8 mouse cellular contexts compared by ENCODE assay signal in genomic region chr16:76373671-76374091, GRCm38 (mm10). TPM values are rescaled to one million over a fixed set of nuclear protein-coding genes. Genes with fewer than 3 reads are reported as not detected.
DNase-seq lines count a peak whose midpoint lies in the region; ATAC-seq and TF ChIP-seq lines count a peak whose summit lies in the region.

Gene Nrip1, minus strand, starts transcription at chr16:76373827.

- peak; percentile 81 for DNase-seq in adrenal gland, adult 2 months
- peak; percentile 75 to 81 for DNase-seq in heart, adult 18-20 months
- DNase-seq in kidney, adult 8-10 months: peak; percentile 63 to 64

- H3K27me3 ChIP-seq in C2C12 (ENCODE audit: control insufficient read depth, insufficient read depth, insufficient read length): no peaks in the 10 kb centered on the region
- no peaks in the 10 kb centered on the region for H3K27me3 ChIP-seq in embryonic facial prominence, embryonic 13.5 days
- no peaks in the 10 kb centered on the region for H3K27me3 ChIP-seq in limb, embryonic 12.5 days
- H3K27me3 ChIP-seq in midbrain, embryonic 12.5 days: 0 out of 2 replicates have a peak, but pooled peaks cover 2% of the 10 kb centered on the region
- H3K27me3 ChIP-seq in stomach, embryonic 15.5 days (replicated peaks): no peaks in the 10 kb centered on the region

- H3K36me3 ChIP-seq in C2C12 (ENCODE audit: control insufficient read depth, insufficient read depth): no peaks in the 10 kb centered on the region
- no peaks in the 10 kb centered on the region for H3K36me3 ChIP-seq in embryonic facial prominence, embryonic 13.5 days
- no peaks in the 10 kb centered on the region for H3K36me3 ChIP-seq in limb, embryonic 12.5 days
- H3K36me3 ChIP-seq in midbrain, embryonic 12.5 days: no peaks in the 10 kb centered on the region
- H3K36me3 ChIP-seq in stomach, embryonic 15.5 days: no peaks in the 10 kb centered on the region

- peaks cover 33% of the 10 kb centered on the region for H3K79me3 ChIP-seq in C2C12 (ENCODE audit: low read depth)

- WGBS in embryonic facial prominence, embryonic 13.5 days: 0% methylated on average over 9 of the region's 9 CpGs
- 1% methylated on average over 9 of the region's 9 CpGs for WGBS in limb, embryonic 12.5 days
- 2% methylated on average over 9 of the region's 9 CpGs for WGBS in midbrain, embryonic 12.5 days
- 1% methylated on average over 9 of the region's 9 CpGs for WGBS in stomach, embryonic 15.5 days

- H3K79me2 ChIP-seq in C2C12 (ENCODE audit: control insufficient read depth, insufficient read depth): peaks cover 40% of the 10 kb centered on the region

- ATAC-seq in embryonic facial prominence, embryonic 13.5 days (ENCODE audit: insufficient number of reproducible peaks, insufficient read depth, low FRiP score, low TSS enrichment, low read depth): peak; percentile 15; the same call in 1 of the 2 replicates
- ATAC-seq in limb, embryonic 12.5 days (ENCODE audit: insufficient number of reproducible peaks, insufficient read depth, low FRiP score, low TSS enrichment, low read depth): no peak
- ATAC-seq in midbrain, embryonic 12.5 days (ENCODE audit: low FRiP score, low read depth): peak; percentile 13
- ATAC-seq in stomach, embryonic 15.5 days (ENCODE audit: insufficient read depth, low FRiP score, low read depth): peak; percentile 9; the same call in 1 of the 2 replicates

- peak within 1 kb of the TSS; percentile 98 for H3K9ac ChIP-seq in embryonic facial prominence, embryonic 13.5 days
- H3K9ac ChIP-seq in limb, embryonic 12.5 days (replicated peaks): peak within 1 kb of the TSS; percentile 97
- H3K9ac ChIP-seq in midbrain, embryonic 12.5 days (replicated peaks): peak within 1 kb of the TSS; percentile 88
- peak within 1 kb of the TSS; percentile 90 for H3K9ac ChIP-seq in stomach, embryonic 15.5 days

- H3K27ac ChIP-seq in embryonic facial prominence, embryonic 13.5 days: peak within 1 kb of the TSS; percentile 99
- peak within 1 kb of the TSS; percentile 99 for H3K27ac ChIP-seq in limb, embryonic 12.5 days
- peak within 1 kb of the TSS; percentile 97 for H3K27ac ChIP-seq in midbrain, embryonic 12.5 days (replicated peaks)
- H3K27ac ChIP-seq in stomach, embryonic 15.5 days: peak within 1 kb of the TSS; percentile 99

- H3K4me3 ChIP-seq in C2C12 (ENCODE audit: insufficient read depth, poor library complexity, severe bottlenecking): peak within 1 kb of the TSS; percentile 59
- peak within 1 kb of the TSS; percentile 86 for H3K4me3 ChIP-seq in embryonic facial prominence, embryonic 13.5 days
- peak within 1 kb of the TSS; percentile 87 for H3K4me3 ChIP-seq in limb, embryonic 12.5 days (replicated peaks)
- H3K4me3 ChIP-seq in midbrain, embryonic 12.5 days: peak within 1 kb of the TSS; percentile 84
- peak within 1 kb of the TSS; percentile 89 for H3K4me3 ChIP-seq in stomach, embryonic 15.5 days (replicated peaks)

- peak within 1 kb of the TSS; percentile 74 for H3K4me2 ChIP-seq in embryonic facial prominence, embryonic 13.5 days
- peak within 1 kb of the TSS; percentile 71 for H3K4me2 ChIP-seq in limb, embryonic 12.5 days
- H3K4me2 ChIP-seq in midbrain, embryonic 12.5 days (replicated peaks): peak within 1 kb of the TSS; percentile 60
- H3K4me2 ChIP-seq in stomach, embryonic 15.5 days: peak within 1 kb of the TSS; percentile 61

- H3ac ChIP-seq in C2C12 (ENCODE audit: control insufficient read depth, insufficient read length, low read depth): peak within 1 kb of the TSS; percentile 96

- no peaks in the 10 kb centered on the region for H3K9me3 ChIP-seq in embryonic facial prominence, embryonic 13.5 days
- H3K9me3 ChIP-seq in limb, embryonic 12.5 days: no peaks in the 10 kb centered on the region
- H3K9me3 ChIP-seq in midbrain, embryonic 12.5 days: no peaks in the 10 kb centered on the region
- no peaks in the 10 kb centered on the region for H3K9me3 ChIP-seq in stomach, embryonic 15.5 days

- TF ChIP-seq CTCF in C2C12 (IDR thresholded peaks at IDR 0.05; ENCODE audit: control insufficient read depth, insufficient read depth, insufficient read length): no peak

- peaks cover 21% of the 10 kb centered on the region for H3K4me1 ChIP-seq in embryonic facial prominence, embryonic 13.5 days
- H3K4me1 ChIP-seq in limb, embryonic 12.5 days (replicated peaks): peaks cover 19% of the 10 kb centered on the region
- peaks cover 17% of the 10 kb centered on the region for H3K4me1 ChIP-seq in midbrain, embryonic 12.5 days
- H3K4me1 ChIP-seq in stomach, embryonic 15.5 days: 0 out of 2 replicates have a peak, but pooled peaks cover 14% of the 10 kb centered on the region

TF ChIP-seq in C2C12, 6 proteins besides CTCF, POLR2A, EP300 and RAD21:
- TF ChIP-seq MYOG (IDR thresholded peaks at IDR 0.05; ENCODE audit: control insufficient read depth, extremely low read depth, insufficient read length): no peak
- no peak for TF ChIP-seq MAX (IDR thresholded peaks at IDR 0.05)
- TF ChIP-seq FOSL1 (IDR thresholded peaks at IDR 0.05; ENCODE audit: insufficient read depth, low read length, poor library complexity, severe bottlenecking): no peak
- no peak for TF ChIP-seq USF1 (IDR thresholded peaks at IDR 0.05; ENCODE audit: low read depth)
- TF ChIP-seq MYOD1 (IDR thresholded peaks at IDR 0.05; ENCODE audit: control insufficient read depth, insufficient read length, low read depth): no peak
- no peak for TF ChIP-seq CEBPB (IDR thresholded peaks at IDR 0.05; ENCODE audit: low read depth)

RNA-seq across cellular contexts. Expression of gene Nrip1, which starts in this region (rescaled TPM):
- 2.4 TPM for polyA plus RNA-seq in C2C12 (2012; fragmentation: generic; extraction: Trizol)
- 10 to 100 TPM; 80.3 to 95.3 TPM for total RNA-seq in adrenal gland, adult 2 months (2021)
- polyA plus RNA-seq in adrenal gland, adult 2 months (2012; rRNA removed): 7.6 and 7.7 TPM in 2 replicates
- polyA plus RNA-seq in embryonic facial prominence, embryonic 13.5 days (2015; fragmentation: Nextera tagmentation; extraction: Ambion mirVana): 42.6 and 45.0 TPM in 2 replicates
- total RNA-seq in heart, adult 18-20 months (2021): 10 to 100 TPM; 18.3 to 19.8 TPM
- 36.9 and 37.2 TPM in 2 replicates for polyA plus RNA-seq in limb, embryonic 12.5 days (2016; fragmentation: Nextera tagmentation; extraction: Ambion mirVana)
- 28.7 and 30.0 TPM in 2 replicates for polyA plus RNA-seq in midbrain, embryonic 12.5 days (2016; fragmentation: Nextera tagmentation; extraction: Ambion mirVana)
- 39.2 and 44.2 TPM in 2 replicates for polyA plus RNA-seq in stomach, embryonic 15.5 days (2015; fragmentation: Nextera tagmentation; extraction: Ambion mirVana)
